Mouse (Mus musculus) spleen, adult 2 months (tissue): ENCODE results near the gene Iqch. TPM values are rescaled to one million over a fixed set of nuclear protein-coding genes. Genes with fewer than 3 reads are reported as not detected.

ENCODE experiments used
- DNase-seq, 2 experiments: peaks; one replicate each; pipeline versions ENCODE4 v3.0.0 to v3.0.0-alpha.2; 2012 to 2021; ENCODE audit warnings: low spot score in 2 of 2, low read depth in 1 of 2
- H3K27ac ChIP-seq: fragments of 200-500 bp; 2 replicates; pipeline ENCODE4 v1.5.1; 2012; ENCODE audit warnings: low read length, inconsistent platforms; ENCODE audit not compliant: insufficient read depth
- H3K27me3 ChIP-seq: fragments of 200-500 bp; 2 replicates; pipeline ENCODE4 v1.6.1; 2012; ENCODE audit warnings: mild to moderate bottlenecking, moderate library complexity, low read length, inconsistent platforms; ENCODE audit not compliant: control insufficient read depth, insufficient read depth
- H3K36me3 ChIP-seq: fragments of 200-500 bp; 2 replicates; pipeline ENCODE4 v1.6.1; 2012; ENCODE audit warnings: mild to moderate bottlenecking, low read length, inconsistent platforms; ENCODE audit not compliant: control insufficient read depth, insufficient read depth
- H3K4me1 ChIP-seq: fragments of 200-500 bp; 2 replicates; pipeline ENCODE4 v1.6.1; 2011; ENCODE audit warnings: inconsistent platforms; ENCODE audit not compliant: control insufficient read depth, insufficient read depth, insufficient read length
- H3K4me3 ChIP-seq: fragments of 200-500 bp; 2 replicates; pipeline ENCODE4 v1.5.1; 2011; ENCODE audit warnings: mild to moderate bottlenecking, inconsistent platforms; ENCODE audit not compliant: insufficient read depth, insufficient read length; ENCODE audit errors: extremely low read depth
- CTCF ChIP-seq: fragments of 200-500 bp; IDR thresholded peaks from 2 replicates; pipeline ENCODE4 v1.5.1; 2011; ENCODE audit warnings: mild to moderate bottlenecking, inconsistent platforms; ENCODE audit not compliant: insufficient read depth, insufficient read length, insufficient replicate concordance; ENCODE audit errors: extremely low read depth
- POLR2A ChIP-seq: fragments of 200-500 bp; IDR thresholded peaks from 2 replicates; pipeline ENCODE4 v1.6.1; 2011; ENCODE audit warnings: low read depth, low read length, inconsistent platforms
- WGBS: fragments of 180-500 bp; shearing (Covaris S2); methylation state at CpG from one replicate; pipeline ENCODE4 v1.1.7; 2018; 5-methylcytosine and 5-hydroxymethylcytosine counted together
- polyA plus RNA-seq: library from polyadenylated mRNA; depleted of rRNA; stranded (reverse); fragments of >200 nt; gene quantifications from 2 replicates; pipeline ENCODE4 v1.2.3, GENCODE M21; 2012

The Iqch gene
- polyA plus RNA-seq, 1 experiment, result not detected

DNA sequence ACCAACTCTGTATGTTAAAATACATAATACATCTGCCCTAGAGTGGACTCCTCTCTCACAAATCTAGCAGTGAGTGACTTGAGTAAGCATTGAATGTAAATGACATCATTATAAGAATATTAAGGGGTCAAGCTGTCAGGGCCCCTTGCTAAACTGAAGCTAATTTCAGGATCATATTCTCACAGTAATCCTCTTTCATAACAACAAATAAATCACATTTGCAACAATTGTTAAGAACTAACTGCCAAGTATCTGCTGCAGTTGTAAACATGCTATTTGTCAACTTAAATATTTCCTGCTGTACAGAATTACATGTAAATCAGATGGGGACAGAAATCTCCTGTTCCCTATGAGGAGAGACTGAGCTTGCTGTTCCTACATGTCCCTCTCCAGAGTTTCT, 145.9 kb downstream of the Iqch start:
- Histone ChIP-seq H3K27me3 (no peaks in the 10 kb centered on the region), H3K4me1 (no peaks in the 10 kb centered on the region), H3K36me3 (no peaks in the 10 kb centered on the region), H3K27ac (no peak overlapping the region), H3K4me3 (no peak overlapping the region)
- TF ChIP-seq CTCF (no peak), POLR2A (no peak)
- no peak for DNase-seq

DNA sequence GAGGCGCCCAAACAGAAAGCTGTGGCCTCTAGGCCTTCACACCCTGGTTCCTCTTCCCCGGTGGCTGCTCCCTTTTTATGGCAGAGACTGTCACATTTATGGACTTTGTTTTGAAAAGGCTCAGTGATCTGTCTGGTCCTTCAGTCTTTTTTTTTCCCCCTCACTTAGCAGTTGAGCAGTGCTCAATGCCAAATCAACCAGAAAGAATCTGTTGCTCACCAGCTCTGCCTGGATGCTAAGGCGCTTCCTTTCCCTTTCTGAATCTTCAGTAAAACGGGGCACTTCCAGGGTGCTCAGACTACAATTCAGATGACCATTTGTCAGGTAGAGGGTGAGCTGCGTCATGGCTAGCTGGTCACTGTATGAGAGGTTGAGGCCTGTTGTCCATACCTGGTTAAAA, 148.0 kb downstream of the Iqch start:
- no peak overlapping the region for H3K4me3 ChIP-seq
- TF ChIP-seq CTCF, result no peak
- no peak for TF ChIP-seq POLR2A
- no peak overlapping the region for H3K27ac ChIP-seq
- no peak for DNase-seq
- WGBS, result 85% methylated on average over 5 of the region's 5 CpGs
- no peaks in the 10 kb centered on the region for H3K36me3 ChIP-seq
- H3K4me1 ChIP-seq, result no peaks in the 10 kb centered on the region
- no peaks in the 10 kb centered on the region for H3K27me3 ChIP-seq

DNA sequence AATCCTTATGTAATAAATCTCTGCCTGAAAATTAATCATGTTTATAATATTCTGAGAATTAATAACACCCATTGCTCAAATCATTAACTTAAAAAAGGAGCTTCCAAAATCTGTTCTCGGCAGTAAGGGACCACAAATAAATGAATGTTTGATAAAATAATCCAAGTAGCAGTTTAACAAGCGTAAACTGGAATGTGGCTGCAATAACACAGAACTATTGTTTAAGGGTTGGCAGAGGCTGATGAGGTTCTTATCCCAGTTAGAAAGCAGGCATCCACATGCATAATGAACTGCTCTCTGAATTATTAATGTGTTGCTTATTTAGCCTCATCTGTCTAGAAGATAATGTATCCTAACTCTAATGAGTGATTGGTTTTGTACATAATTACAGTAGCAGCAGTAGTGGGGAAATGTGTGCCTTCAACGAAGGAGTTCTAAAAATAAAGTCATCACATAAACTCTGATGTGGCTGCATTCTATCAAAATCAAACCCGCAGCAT, 151.7 kb downstream of the Iqch start:
- Histone ChIP-seq H3K36me3 (no peaks in the 10 kb centered on the region), H3K4me3 (no peak overlapping the region), H3K27me3 (no peaks in the 10 kb centered on the region), H3K27ac (no peak overlapping the region), H3K4me1 (no peaks in the 10 kb centered on the region)
- no peak for TF ChIP-seq CTCF
- TF ChIP-seq POLR2A, result no peak
- 85% methylated on average over 4 of the region's 4 CpGs for WGBS
- DNase-seq, result no peak

DNA sequence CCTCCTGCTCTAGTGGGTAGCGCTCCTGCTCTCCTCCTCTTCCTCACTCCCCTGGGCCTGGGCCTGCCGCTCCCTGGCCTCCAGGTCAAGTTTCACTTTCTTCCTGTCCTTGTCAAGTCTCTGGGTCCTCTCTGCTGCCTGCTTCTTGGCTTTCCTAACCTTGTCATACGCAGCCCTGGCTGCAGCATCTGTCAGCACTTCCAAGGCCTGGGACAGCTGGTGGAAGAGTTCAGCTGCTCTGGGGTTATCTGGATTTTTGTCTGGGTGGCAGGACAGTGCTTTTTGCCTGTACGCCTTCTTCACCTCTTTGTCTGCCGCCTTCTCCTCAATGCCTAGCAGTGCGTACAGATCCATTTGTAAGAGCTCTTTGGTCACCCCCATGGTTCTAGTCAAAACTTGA, 158.6 kb downstream of the Iqch start:
- Histone ChIP-seq H3K27ac (no peak overlapping the region), H3K36me3 (no peaks in the 10 kb centered on the region), H3K4me1 (no peaks in the 10 kb centered on the region), H3K4me3 (no peak overlapping the region), H3K27me3 (no peaks in the 10 kb centered on the region)
- no peak for DNase-seq
- TF ChIP-seq POLR2A (no peak), CTCF (no peak)
- 96% methylated on average over 6 of the region's 6 CpGs for WGBS

DNA sequence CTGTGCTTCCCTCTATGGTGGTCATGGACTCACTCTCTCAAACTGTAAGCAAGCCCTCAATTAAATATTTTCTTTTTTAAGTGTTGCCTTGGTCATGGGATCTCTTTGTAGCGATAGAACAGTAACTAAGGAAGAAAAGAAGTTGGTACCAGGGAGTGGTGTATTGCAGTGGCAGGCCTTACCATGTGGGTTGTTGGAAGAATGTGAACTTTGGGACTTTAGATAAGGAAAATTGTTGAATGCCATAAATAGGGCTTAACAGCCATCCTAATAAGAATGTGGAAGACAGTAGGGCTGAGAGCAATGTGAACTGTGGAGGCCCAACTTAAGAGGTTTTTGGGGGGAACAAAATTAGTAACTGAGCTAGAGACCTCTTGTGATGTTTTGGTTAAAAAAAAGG, 171.6 kb downstream of the Iqch start:
- 80% methylated on average over 1 of the region's 1 CpGs for WGBS
- DNase-seq, result no peak

DNA sequence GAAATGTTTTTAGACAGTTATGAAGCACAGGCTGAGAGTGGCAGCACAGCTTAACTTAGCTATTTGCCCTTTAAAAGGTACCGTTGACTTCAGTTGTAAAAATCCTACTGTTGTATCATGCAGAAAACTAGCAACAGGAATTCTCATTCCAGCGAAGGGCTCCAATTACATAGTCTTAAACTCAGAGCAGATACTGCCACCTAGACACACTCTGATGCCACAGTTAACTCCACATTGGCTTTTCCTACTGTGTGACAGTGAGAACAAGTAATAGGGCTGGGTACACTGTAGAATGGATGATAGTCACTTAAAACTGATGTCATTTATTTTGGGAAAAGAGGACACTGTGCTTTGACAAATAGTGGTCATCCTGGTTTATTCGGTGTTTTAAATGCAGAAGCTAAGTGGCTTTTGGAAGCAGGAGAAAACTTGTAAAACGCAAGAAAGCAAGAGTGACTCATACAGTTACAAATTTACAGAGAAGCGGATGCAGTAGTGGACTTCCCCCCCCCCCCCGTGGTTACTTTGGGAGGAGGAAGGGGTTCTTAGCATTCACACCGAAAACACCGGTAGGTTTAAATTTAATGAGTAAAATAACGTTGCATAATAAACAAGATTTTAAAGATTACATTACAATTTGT, 181.1 kb downstream of the Iqch start:
- Histone ChIP-seq H3K36me3 (no peaks in the 10 kb centered on the region), H3K27ac (no peak overlapping the region), H3K4me1 (no peaks in the 10 kb centered on the region), H3K27me3 (no peaks in the 10 kb centered on the region), H3K4me3 (no peak overlapping the region)
- TF ChIP-seq POLR2A, result no peak
- no peak for TF ChIP-seq CTCF
- 55% methylated on average over 9 of the region's 9 CpGs for WGBS
- DNase-seq, result no peak

More for the DNA sequence above, 171.6 kb downstream of the Iqch start:
- Histone ChIP-seq H3K36me3 (no peaks in the 10 kb centered on the region), H3K27ac (no peak overlapping the region), H3K4me1 (no peaks in the 10 kb centered on the region), H3K4me3 (no peak overlapping the region), H3K27me3 (no peaks in the 10 kb centered on the region)
- TF ChIP-seq POLR2A (no peak), CTCF (no peak)

DNA sequence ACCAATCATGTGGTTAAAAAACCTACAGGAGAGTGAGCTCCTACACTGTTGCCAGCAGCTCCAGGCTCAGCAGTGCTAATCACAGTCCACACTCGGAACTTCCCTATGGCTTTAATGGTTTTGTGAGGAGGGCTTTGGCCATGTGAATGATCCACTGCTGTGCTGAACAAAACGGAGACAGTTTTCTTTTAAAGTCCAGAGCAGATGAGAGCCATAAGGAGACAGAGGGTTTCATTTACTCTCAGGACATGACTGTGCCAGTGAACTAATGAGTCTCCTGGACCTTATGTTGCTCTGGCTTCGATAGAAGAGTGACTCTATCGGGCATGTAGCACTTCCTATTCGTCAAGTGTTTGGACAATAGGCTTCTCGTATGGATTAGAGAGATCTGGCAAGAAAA, 181.9 kb downstream of the Iqch start:
- Histone ChIP-seq H3K4me1 (no peaks in the 10 kb centered on the region), H3K36me3 (no peaks in the 10 kb centered on the region), H3K27me3 (no peaks in the 10 kb centered on the region), H3K27ac (no peak overlapping the region), H3K4me3 (no peak overlapping the region)
- WGBS, result 88% methylated on average over 6 of the region's 6 CpGs
- TF ChIP-seq CTCF, result no peak
- TF ChIP-seq POLR2A, result no peak
- no peak for DNase-seq
